Mouse (Mus musculus) E14TG2a.4 (cell line): ENCODE measurements around the gene Cemip.

Source experiments
- CTCF ChIP-seq: conservative IDR thresholded peaks from 2 replicates; pipeline ENCODE4 v1.5.1; 2014; ENCODE audit warnings: low read length
- NANOG ChIP-seq: IDR thresholded peaks from 2 replicates; pipeline ENCODE4 v1.6.1; 2014; ENCODE audit warnings: borderline replicate concordance, low read length, mixed read lengths

GRCm38 (mm10) chr7:84028368-84028767, 57.9 kb downstream of the Cemip start:
- no peak for TF ChIP-seq CTCF
- TF ChIP-seq NANOG = no peak
